Mouse (Mus musculus) MEL (cell line): ENCODE measurements around the gene Tmem182. TPM values are rescaled to one million over a fixed set of nuclear protein-coding genes. Genes with fewer than 3 reads are reported as not detected.

Source experiments
- DNase-seq: peaks from one replicate; pipeline ENCODE4 v3.0.0; 2011; ENCODE audit warnings: low read depth, low spot score
- H3K27ac ChIP-seq: 2 replicates; pipeline ENCODE4 v1.5.1; 2012; ENCODE audit warnings: low read depth, mild to moderate bottlenecking, control low read depth, low read length, moderate library complexity; ENCODE audit not compliant: control insufficient read depth
- H3K27me3 ChIP-seq, 2 experiments: fragments of 150-350 bp in 1 of 2; sonication (generic) in 1 of 2; 2 replicates each; pipeline ENCODE4 v1.6.1; 2012; ENCODE audit warnings: low read length in 2 of 2, mild to moderate bottlenecking in 2 of 2, improper control_type of control experiment in 1 of 2, moderate library complexity in 1 of 2; ENCODE audit not compliant: insufficient read depth in 2 of 2, control insufficient read depth in 1 of 2
- H3K36me3 ChIP-seq, 2 experiments: 2 replicates each; pipeline ENCODE4 v1.6.1; 2012 to 2014; ENCODE audit warnings: low read length in 2 of 2, improper control_type of control experiment in 1 of 2, inconsistent platforms in 1 of 2, mild to moderate bottlenecking in 1 of 2; ENCODE audit not compliant: insufficient read depth in 2 of 2, control insufficient read depth in 1 of 2
- H3K4me1 ChIP-seq, 2 experiments: fragments of 150-350 bp in 1 of 2; sonication (generic) in 1 of 2; 2 replicates each; pipeline ENCODE4 v1.6.1; 2012; ENCODE audit warnings: low read length in 2 of 2, improper control_type of control experiment in 1 of 2, mild to moderate bottlenecking in 1 of 2; ENCODE audit not compliant: insufficient read depth in 2 of 2, control insufficient read depth in 1 of 2
- H3K4me3 ChIP-seq, 2 experiments: fragments of 150-350 bp in 1 of 2; sonication (generic) in 1 of 2; 2 replicates each; pipeline ENCODE4 v1.5.1; 2012; ENCODE audit warnings: low read depth in 2 of 2, low read length in 2 of 2, mild to moderate bottlenecking in 2 of 2, moderate library complexity in 2 of 2, control low read depth in 1 of 2, improper control_type of control experiment in 1 of 2; ENCODE audit not compliant: control insufficient read depth in 1 of 2, insufficient read depth in 1 of 2
- H3K79me2 ChIP-seq: 2 replicates; pipeline ENCODE4 v1.6.1; 2012; ENCODE audit warnings: mild to moderate bottlenecking, low read length, moderate library complexity; ENCODE audit not compliant: control insufficient read depth, poor library complexity, insufficient read depth
- H3K9ac ChIP-seq: 2 replicates; pipeline ENCODE4 v1.6.1; 2012; ENCODE audit warnings: low read depth, mild to moderate bottlenecking, control low read depth, low read length, moderate library complexity; ENCODE audit not compliant: control insufficient read depth, poor library complexity, severe bottlenecking
- H3K9me3 ChIP-seq: fragments of 150-350 bp; sonication (generic); replicated peaks from 2 replicates; pipeline ENCODE4 v1.6.1; 2012; ENCODE audit warnings: mild to moderate bottlenecking, low read length, improper control_type of control experiment, moderate library complexity; ENCODE audit not compliant: insufficient read depth
- CHD2 ChIP-seq: IDR thresholded peaks from 2 replicates; pipeline ENCODE4 v1.6.1; 2011; ENCODE audit warnings: low read length, improper control_type of control experiment
- CTCF ChIP-seq, 3 experiments: IDR thresholded peaks in 2 of 3; conservative IDR thresholded peaks in 1 of 3; 2 replicates each; pipeline ENCODE4 v1.5.1; 2011 to 2012; ENCODE audit warnings: low read length in 3 of 3, low read depth in 2 of 3, mild to moderate bottlenecking in 2 of 3, improper control_type of control experiment in 1 of 3, inconsistent platforms in 1 of 3, mixed read lengths in 1 of 3, moderate library complexity in 1 of 3; ENCODE audit not compliant: control insufficient read depth in 1 of 3, insufficient read depth in 1 of 3, poor library complexity in 1 of 3, severe bottlenecking in 1 of 3
- EP300 ChIP-seq, 2 experiments: IDR thresholded peaks; 2 replicates each; pipeline ENCODE4 v1.6.1; 2011; ENCODE audit warnings: improper control_type of control experiment in 2 of 2, low read length in 2 of 2, low read depth in 1 of 2, mild to moderate bottlenecking in 1 of 2
- MAZ ChIP-seq: IDR thresholded peaks from 2 replicates; pipeline ENCODE4 v1.6.1; 2012; ENCODE audit warnings: low read depth, mild to moderate bottlenecking, inconsistent platforms, low read length, improper control_type of control experiment
- MXI1 ChIP-seq: IDR thresholded peaks from 2 replicates; pipeline ENCODE4 v1.6.1; 2011; ENCODE audit warnings: mild to moderate bottlenecking, low read depth, low read length, improper control_type of control experiment
- NRF1 ChIP-seq: IDR thresholded peaks from 2 replicates; pipeline ENCODE4 v1.6.1; 2014; ENCODE audit warnings: low read depth, mild to moderate bottlenecking, inconsistent platforms, low read length, improper control_type of control experiment, moderate library complexity; ENCODE audit not compliant: poor library complexity, insufficient read depth, severe bottlenecking
- SMC3 ChIP-seq: IDR thresholded peaks from 2 replicates; pipeline ENCODE4 v1.6.1; 2011; ENCODE audit warnings: low read depth, low read length, improper control_type of control experiment
- TCF12 ChIP-seq: IDR thresholded peaks from 2 replicates; pipeline ENCODE4 v1.6.1; 2014; ENCODE audit warnings: low read depth, mild to moderate bottlenecking, inconsistent platforms, low read length, improper control_type of control experiment, moderate library complexity
- UBTF ChIP-seq: IDR thresholded peaks from 2 replicates; pipeline ENCODE4 v1.6.1; 2012; ENCODE audit warnings: low read depth, mild to moderate bottlenecking, inconsistent platforms, low read length, improper control_type of control experiment, moderate library complexity, borderline replicate concordance; ENCODE audit not compliant: insufficient read depth
- USF1 ChIP-seq: IDR thresholded peaks from 2 replicates; pipeline ENCODE4 v1.6.1; 2014; ENCODE audit warnings: low read depth, mild to moderate bottlenecking, inconsistent platforms, low read length, improper control_type of control experiment, moderate library complexity
- ZNF384 ChIP-seq: IDR thresholded peaks from 2 replicates; pipeline ENCODE4 v1.6.1; 2012; ENCODE audit warnings: low read depth, mild to moderate bottlenecking, inconsistent platforms, low read length, improper control_type of control experiment
- polyA plus RNA-seq, 2 experiments: library from polyadenylated mRNA; stranded (reverse) in 1 of 2; unstranded in 1 of 2; fragments of >175 nt in 1 of 2; fragments of >200 nt in 1 of 2; gene quantifications; 2 replicates each; pipeline versions ENCODE4 v1.2.1 to v1.2.4; 2012; ENCODE audit warnings: low replicate concordance in 2 of 2, low read depth in 1 of 2; ENCODE audit not compliant: insufficient read length in 2 of 2, insufficient read depth in 1 of 2, missing spikeins in 1 of 2
- total RNA-seq: library from RNA; depleted of rRNA; stranded (reverse); fragments of 300-350 nt; gene quantifications from 2 replicates; pipeline ENCODE4 v1.2.3, GENCODE M21; 2012

The Tmem182 gene
- total and polyA plus RNA-seq, 3 experiments, result not detected

DNA sequence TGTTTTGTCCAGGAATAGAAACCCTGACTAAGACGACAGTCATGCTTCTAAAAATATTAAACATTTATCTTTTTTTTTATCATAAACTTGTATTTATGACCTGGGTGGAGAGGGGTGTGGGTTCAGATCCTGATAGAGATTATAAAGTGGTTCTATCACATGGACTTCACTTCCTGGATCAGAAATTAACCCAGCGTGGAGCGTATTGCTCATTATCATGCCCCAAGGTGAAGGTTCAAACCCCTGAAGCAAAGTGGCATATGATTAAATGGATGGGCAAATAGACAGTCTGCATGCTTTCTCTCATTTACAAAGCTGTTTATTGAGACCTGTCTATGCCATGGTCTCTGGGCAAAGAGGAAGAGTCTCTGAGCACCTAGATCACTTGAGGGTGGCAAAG, 28.6 kb upstream of the Tmem182 start:
- Histone ChIP-seq H3K9ac (no peak overlapping the region), H3K9me3 (no peaks in the 10 kb centered on the region), H3K4me1 (no peaks in the 10 kb centered on the region), H3K4me3 (no peak overlapping the region), H3K36me3 (no peaks in the 10 kb centered on the region), H3K79me2 (no peaks in the 10 kb centered on the region), H3K27ac (no peak overlapping the region), H3K27me3 (no peaks in the 10 kb centered on the region)
- DNase-seq, result no peak
- TF ChIP-seq EP300 (IDR thresholded peaks at IDR 0.05; ENCODE audit: low read depth in 1 of 2, low read length in 2 of 2) (no peak), MXI1 (no peak), SMC3 (no peak)

DNA sequence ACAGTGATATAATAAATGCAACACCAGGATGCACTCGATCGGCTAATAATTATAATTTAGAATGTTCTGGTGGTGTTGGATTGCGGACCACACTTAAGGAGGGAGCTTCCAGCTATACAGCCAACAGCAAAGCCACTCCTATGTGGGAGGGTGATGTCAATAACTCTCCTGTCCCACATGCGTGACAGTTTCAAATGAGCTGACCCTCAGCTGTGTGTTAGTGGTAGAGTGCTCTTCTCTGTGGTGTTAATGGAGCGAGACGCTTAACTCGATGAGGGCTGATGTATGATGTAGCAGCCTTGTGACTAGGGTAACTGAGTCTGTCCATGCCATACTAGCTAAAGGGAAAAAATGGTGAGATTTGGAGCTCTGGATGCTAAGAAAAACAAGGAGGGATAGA, 22.0 kb upstream of the Tmem182 start:
- no peak for TF ChIP-seq NRF1
- Histone ChIP-seq H3K9me3 (no peaks in the 10 kb centered on the region), H3K27ac (no peak overlapping the region), H3K36me3 (no peaks in the 10 kb centered on the region), H3K79me2 (no peaks in the 10 kb centered on the region), H3K9ac (no peak overlapping the region), H3K4me3 (no peak overlapping the region), H3K4me1 (no peaks in the 10 kb centered on the region), H3K27me3 (no peaks in the 10 kb centered on the region)
- no peak for DNase-seq

DNA sequence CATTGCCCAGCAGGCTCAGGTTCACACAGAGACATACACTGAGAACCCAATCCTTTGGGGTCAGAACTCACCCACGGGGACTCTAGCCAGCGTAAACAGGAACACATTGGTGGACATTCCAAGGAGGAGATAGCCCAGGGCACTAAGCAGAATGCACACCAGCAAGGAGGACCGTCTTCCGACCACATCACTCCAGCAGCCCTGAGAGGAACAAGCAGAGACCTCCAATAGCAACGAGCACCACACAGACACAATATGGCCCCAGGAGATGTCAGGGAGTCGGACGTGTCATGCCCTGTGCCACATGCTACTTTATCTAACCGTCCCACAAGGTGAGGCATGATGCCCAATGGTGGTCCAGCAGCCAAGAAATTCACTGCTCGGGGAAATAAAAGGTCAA, 21.1 kb upstream of the Tmem182 start:
- no peak overlapping the region for H3K27ac ChIP-seq
- no peaks in the 10 kb centered on the region for H3K4me1 ChIP-seq
- no peak overlapping the region for H3K4me3 ChIP-seq
- no peaks in the 10 kb centered on the region for H3K79me2 ChIP-seq
- H3K9ac ChIP-seq, result no peak overlapping the region
- TF ChIP-seq SMC3 (no peak), EP300 (IDR thresholded peaks at IDR 0.05; ENCODE audit: low read depth in 1 of 2, low read length in 2 of 2) (no peak), ZNF384 (no peak), CHD2 (no peak), UBTF (no peak), USF1 (no peak), TCF12 (no peak), CTCF (IDR thresholded peaks at IDR 0.05 in 2 of 3, conservative IDR thresholded peaks at IDR 0.05 in 1 of 3; ENCODE audit: control insufficient read depth in 1 of 3, insufficient read depth in 1 of 3, low read depth in 2 of 3, low read length in 3 of 3, poor library complexity in 1 of 3, severe bottlenecking in 1 of 3) (no peak), MXI1 (no peak), MAZ (no peak)
- TF ChIP-seq, all 39 proteins: peak for 0
- H3K9me3 ChIP-seq, result no peaks in the 10 kb centered on the region
- H3K36me3 ChIP-seq, result no peaks in the 10 kb centered on the region
- H3K27me3 ChIP-seq, result no peaks in the 10 kb centered on the region
- DNase-seq, result no peak
